Mouse (Mus musculus) c-Kit-positive CD71-positive TER-119-negative erythroid progenitor cells, embryonic 14.5 days (primary cell): ENCODE measurements at regions not wholly inside any gene's neighbourhood (a gene's known extent, or its start where the extent isn't known, plus 50 kb on each side); places are given as distances from the start of the nearest gene placed in this dataset.

ENCODE experiments used
- DNase-seq: peaks from one replicate; pipeline ENCODE4 v3.0.0-alpha.2; 2013; ENCODE audit warnings: low read depth

DNA sequence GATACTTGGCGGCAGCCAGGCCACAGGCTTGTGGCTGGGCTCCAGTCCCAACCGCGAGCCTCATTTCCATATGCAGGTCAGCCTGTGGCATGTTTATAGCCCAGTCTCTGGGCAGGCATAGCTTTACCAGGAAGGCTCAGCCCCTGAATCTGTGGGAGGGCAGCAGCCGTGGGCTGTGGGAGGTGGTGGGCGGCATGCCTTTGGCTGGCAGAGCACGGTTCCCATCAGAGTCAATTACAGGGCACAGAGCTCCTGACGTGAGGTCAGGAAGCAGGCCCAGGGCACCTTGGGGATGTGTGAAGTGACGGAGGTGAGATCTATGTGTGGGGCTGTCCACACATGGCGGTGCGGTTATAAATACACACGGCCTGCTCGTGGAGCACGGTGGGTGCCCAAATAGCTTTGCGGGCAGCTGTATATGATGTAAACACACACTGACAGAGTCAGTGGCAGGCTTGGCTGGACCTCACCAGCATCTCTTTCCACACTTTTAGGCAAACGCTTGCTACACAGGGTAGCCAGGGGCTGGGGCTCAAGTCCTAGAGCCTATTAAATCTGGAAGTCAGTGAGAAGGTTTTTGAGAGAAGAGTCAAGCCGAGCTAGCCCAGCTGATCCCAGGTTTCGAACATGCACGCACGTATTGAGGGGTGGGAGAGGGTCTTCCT is 71.8 kb downstream of the Gm525 start:
- DNase-seq, result no peak

GRCm38 (mm10) chr11:89142527-89143154 is 69.0 kb downstream of the Gm525 start:
- DNase-seq, result no peak
